Mouse (Mus musculus) ES-E14 (cell line): Measurements from ENCODE around the gene Arhgap23.

ENCODE experiments used
- CHD2 ChIP-seq: IDR thresholded peaks from 2 replicates; pipeline ENCODE4 v1.6.1; 2014; ENCODE audit warnings: mild to moderate bottlenecking, low read depth, low read length, inconsistent platforms
- MAFK ChIP-seq: IDR thresholded peaks from 2 replicates; pipeline ENCODE4 v1.6.1; 2014; ENCODE audit warnings: mild to moderate bottlenecking, low read depth, low read length, inconsistent platforms; ENCODE audit not compliant: insufficient read depth

DNA sequence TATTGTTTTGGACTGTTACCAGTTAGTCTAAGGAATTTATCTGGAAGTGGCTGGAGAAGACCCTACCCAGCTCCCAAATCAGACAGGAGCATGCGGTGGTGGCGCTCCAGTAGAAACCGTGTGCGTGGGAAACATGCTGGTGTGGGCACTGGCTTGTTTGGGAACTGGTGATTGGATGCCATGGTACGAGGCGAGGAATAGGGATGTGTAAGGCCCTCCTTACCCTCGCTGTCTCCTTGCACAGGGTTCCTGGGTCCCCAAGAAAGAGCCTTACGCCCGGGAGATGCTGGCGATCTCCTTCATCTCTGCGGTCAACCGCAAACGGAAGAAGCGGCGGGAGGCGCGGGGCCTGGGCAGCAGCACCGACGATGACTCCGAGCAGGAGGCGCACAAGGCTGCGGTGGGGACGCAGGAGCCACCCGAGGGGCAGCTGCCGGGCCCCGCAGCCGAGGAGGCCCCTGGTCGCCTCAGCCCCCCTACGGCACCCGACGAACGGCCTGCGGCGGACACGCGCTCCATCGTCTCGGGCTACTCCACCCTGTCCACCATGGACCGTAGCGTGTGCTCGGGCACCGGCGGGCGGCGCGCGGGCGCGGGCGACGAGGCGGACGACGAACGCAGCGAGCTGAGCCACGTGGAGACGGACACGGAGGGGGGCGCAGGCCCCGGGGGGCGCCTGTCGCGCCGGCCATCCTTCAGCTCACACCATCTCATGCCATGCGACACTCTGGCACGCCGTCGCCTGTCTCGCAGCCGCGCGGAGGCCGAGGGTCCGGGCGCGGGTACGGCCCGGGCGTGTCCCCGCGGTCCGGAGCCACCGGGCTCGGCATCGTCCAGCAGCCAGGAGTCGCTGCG is 84.8 kb downstream of the Arhgap23 start, which contains the start of gene 4933428G20Rik:
- TF ChIP-seq MAFK: no peak
- TF ChIP-seq CHD2: no peak
